Mouse (Mus musculus) kidney, adult 18-20 months (tissue): Measurements from ENCODE around the gene Cd46.

Source experiments
- DNase-seq: peaks from one replicate; pipeline ENCODE4 v3.0.0; 2021

Gene Cd46

GRCm38 (mm10) chr1:195018089-195018999 lies 73.7 kb downstream of the Cd46 start:
- peak; percentile 95 for DNase-seq

DNA sequence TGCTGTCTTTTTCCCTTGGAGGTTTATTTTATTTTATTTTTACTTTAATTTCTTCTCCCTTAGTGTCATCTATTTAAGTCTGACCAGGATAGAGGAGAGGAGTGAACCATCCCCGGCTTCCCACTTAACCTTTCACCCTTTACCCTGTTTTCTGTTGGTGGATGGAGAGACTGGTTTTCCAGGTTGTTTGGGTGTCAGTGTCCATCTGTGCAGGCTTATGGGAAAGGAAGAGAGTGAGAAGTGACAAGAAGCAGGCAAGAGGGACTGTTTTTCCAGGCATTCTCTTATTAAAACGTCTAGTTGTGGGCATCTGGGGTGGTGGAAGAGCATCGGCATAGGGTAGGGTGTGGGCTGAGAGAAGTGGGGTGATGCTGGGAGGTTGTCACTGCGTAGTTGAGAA lies 74.4 kb downstream of the Cd46 start:
- no peak for DNase-seq

- DNase-seq, result peak; percentile 86
Measured at GRCm38 (mm10) chr1:195016811-195017501, 75.1 kb downstream of the Cd46 start.

DNA sequence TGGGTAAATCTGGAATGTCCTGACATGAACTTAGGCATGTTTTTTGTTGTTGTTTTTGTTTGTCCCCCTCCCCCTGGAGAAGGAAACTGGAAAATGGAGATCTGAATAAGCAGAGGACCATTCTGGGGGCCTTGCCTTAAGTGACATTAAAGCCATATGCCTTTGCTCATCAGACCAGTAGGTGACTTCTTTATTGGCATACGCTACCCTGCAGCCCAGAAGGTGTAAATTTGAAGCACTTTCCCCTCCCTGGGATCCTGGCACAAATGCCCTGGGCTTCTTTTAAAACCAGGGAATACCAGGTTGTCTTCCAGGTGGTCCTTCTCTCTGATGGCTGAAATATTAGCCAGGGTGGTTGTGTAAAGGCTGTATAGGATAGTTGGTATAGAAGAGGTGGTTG lies 76.8 kb downstream of the Cd46 start:
- DNase-seq, result no peak

DNA sequence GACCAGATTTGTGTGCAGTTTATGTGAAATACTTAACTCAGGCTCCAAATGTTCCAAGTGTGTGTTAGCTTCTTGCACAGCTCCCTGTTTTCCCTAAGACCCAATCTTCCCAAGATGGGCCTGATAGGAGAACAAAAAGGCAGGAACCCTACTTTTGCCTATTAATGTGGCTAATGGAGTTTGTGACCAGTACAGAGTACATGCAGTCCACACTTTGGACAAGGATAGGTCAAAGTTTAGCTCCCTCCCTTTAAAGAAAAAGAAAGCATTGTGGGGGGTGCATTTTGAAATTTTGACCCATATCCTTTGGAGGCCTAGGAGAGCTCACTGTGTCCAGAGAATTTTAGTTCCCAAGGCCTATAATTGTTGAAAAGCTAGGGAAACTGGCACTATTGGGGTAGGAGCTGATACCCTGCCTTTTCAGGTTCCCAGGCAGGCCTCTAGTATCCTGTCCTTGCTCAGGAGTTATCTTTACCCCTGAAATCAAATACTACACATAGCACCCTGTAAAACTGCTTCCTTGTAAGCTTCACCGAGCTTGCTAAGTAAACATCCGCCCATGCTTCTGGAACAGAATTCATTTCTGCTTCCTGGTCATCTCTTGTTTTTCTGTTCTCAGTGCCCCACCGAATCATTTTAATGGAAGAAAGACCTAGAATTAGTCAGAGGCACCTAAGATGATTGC lies 77.7 kb downstream of the Cd46 start:
- DNase-seq, result no peak

DNA sequence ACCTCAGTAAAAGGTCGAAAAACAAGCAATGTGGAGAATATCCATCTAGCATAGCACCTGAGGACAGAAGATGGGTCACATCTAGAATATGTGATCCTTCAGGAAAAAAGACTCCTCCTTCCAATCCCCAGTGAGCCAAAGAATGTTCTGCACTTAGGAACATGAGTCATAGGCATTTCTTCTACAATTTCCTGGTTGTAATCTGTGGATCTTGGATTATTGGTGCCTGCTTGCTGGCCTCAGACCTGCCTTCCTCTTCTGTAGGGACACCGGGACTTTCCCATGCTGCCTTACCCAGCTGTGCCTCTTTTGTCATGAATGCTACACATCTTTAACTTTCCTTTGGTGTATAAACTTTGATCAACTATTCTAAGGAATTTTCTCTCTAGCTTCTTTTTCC lies 79.5 kb downstream of the Cd46 start:
- DNase-seq, result no peak

DNA sequence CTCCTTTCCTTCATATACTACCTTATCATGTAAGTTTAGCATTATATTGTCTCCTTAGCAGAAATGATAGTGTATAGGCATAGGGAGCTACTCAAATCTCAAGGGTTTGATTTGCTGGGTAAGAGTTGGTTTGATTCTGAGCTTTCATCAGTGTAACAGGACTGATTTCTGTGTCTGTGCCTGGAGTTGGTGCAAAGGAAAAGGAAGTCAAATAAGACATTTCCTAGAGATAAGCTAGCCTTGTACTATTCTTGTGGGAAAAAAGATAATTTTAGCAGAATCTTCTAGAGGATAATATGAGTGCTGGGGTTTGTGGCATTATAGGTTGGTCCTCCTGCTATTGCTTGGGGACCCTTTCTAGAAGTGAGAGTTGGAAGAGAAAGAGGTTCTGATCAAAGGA lies 85.8 kb downstream of the Cd46 start:
- no peak for DNase-seq

- DNase-seq, result no peak
Measured at GRCm38 (mm10) chr1:195004194-195004593, 87.9 kb downstream of the Cd46 start.

GRCm38 (mm10) chr1:195003328-195003727 lies 88.7 kb downstream of the Cd46 start:
- DNase-seq, result no peak

DNA sequence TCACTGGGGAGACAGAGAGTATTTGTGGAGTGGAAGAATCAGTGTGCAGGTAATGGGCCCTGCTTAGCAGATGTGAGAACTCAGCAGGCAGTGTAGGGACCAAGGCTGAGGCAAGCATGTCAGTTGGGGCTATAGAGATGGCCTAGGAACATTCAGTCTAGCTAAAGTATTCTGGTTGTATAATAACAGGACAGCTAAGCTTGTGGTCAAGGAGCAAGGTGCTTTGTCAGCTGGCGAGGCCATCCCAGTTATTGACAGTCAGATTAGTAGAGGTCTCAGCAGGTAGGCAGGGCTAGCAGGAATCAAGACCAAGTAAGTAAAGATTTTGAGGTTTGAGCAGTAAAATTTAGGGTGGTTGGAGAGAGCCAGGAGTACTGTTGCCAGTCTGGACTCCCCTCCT lies 93.7 kb downstream of the Cd46 start:
- DNase-seq, result no peak

DNA sequence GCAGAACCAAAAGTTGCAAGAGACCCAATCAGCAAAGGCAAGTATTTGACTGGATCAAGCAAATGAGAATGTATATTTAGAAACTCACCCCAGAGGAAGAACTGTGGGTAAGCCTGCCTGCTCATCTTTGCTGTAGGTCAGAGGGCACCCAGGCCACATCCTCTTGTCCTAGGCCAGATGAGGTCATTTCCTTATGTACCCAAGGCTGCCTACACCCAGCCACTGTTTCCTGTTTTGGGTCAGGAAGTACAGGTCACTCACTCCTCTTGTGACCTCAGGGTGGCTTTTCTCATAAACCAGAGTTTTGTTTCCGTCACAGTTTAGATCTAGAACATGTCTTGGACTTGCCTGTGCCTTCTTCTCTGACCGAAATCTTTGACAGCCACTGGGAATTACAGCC lies 96.9 kb downstream of the Cd46 start:
- DNase-seq, result peak; percentile 64

DNA sequence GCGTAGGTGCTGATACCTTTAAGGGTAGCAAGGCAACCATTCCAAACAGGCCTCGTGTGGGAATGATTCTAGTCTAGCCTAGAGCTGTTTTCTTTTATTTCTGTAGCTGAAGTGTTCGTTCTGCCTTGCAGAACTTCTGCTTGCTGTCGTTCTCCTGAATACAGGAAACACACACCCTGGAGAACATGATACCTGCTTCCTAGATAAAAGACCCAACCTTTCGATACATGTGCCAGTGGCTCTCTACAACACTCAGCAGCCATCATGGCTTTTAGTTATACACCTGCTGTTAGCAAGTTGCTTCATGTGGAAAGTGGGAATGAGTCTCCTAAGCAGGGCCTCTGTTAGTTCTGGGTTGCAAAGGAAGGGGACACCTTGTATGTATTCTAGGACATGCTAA lies 97.8 kb downstream of the Cd46 start:
- no peak for DNase-seq

DNA sequence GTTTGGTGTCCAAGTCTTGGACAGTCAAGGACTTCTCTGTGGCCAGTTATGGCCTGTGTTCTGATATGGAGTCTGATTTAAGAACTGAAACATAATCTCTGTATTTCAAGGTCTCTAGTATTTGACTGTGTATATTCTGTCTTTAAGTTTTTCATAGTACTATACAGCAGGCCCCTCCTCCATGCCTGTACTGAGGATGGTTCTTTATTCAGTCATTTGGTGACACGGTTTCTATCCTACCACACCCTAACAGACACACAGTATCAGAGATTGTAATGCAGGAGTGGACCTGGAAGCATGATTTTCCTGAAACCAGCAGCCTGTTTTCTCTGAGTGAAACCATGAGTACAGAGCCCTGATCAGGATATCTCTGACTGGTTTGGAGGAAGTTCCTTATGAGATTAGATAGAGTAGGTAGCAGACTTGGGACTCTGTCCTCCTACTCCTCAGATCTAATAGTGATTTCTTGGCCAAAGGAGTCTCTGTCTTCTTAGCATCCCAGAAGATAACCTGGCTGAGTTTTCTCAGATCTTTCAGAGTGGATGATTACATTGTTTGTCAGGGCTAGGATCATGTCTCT lies 98.5 kb downstream of the Cd46 start:
- DNase-seq, result no peak

DNA sequence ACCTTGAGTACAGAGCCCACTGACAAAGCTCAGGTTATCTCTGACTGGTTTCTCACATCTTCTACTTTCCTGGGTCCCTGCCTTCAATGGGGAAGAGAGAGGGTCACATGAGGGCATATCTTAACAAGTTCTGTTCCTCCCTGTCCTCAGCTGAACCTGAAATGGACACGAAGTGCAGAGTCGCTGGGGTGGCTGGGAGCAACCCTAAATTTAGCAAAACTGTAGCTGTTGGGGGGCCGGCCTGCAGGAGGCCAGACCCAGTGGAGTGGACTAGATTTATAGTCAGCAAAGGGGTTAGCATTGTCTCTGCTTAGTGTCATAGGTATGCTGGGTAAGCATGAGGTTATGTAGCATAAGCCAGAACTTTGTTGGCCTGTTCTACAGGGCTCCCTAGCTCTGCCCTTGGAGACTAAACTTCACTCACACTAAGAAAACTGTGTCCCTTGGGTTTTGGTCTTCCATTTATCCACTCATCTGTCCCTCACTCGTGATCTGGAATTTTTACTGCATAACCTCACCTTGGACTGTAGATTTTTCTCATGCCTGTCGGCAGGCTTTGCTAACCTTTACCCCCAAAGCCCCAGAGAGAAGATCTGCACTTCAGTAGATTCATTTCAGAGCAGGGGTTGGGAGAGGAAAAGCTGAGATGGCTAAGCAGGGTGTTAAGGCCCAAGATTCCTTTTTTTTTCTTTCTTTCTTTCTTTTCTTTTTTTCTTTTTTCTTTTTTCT lies 99.3 kb downstream of the Cd46 start:
- peak; percentile 33 for DNase-seq

- no peak for DNase-seq
Measured at GRCm38 (mm10) chr1:194991654-194992053, 100.4 kb downstream of the Cd46 start.

DNA sequence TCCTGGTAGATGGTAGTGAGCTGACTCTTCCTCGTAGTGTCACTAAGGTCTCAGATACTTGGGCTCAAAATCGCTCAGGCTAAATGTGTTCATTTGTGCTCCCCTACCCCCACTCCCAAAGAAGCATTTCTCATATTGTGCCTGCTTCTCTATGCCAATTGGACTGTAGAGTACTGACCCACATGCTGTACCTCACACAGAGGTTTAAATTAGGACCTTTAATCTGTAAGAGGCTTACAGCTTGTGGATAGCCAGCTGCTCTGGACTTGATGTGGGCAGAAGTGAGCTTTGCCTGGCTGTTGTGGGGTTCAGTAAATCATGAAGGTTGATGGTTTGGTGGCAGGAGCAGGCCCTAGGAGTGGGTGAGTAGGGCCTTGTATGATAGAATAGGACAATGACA lies 101.1 kb downstream of the Cd46 start:
- no peak for DNase-seq

GRCm38 (mm10) chr1:194989024-194989423 lies 103.0 kb downstream of the Cd46 start:
- DNase-seq, result no peak
